Mouse (Mus musculus) neural tube, embryonic 12.5 days (tissue): Measurements from ENCODE around the gene Klf9. TPM values are rescaled to one million over a fixed set of nuclear protein-coding genes. Genes with fewer than 3 reads are reported as not detected.

Source experiments
- ATAC-seq: fragments of 200-750 bp; cut with Nextera tagmentation; 2 replicates; pipeline ENCODE4 v1.8.0; 2017; ENCODE audit warnings: low read depth, mild to moderate bottlenecking, moderate TSS enrichment, moderate library complexity; ENCODE audit not compliant: low FRiP score
- H3K27ac ChIP-seq: fragments of 300-500 bp; sonication (generic); 2 replicates; pipeline ENCODE4 v1.5.1; 2016
- H3K27me3 ChIP-seq: fragments of 300-500 bp; sonication (generic); replicated peaks from 2 replicates; pipeline ENCODE4 v1.6.1; 2016; ENCODE audit warnings: mild to moderate bottlenecking
- H3K36me3 ChIP-seq: fragments of 300-500 bp; sonication (generic); 2 replicates; pipeline ENCODE4 v1.6.1; 2016; ENCODE audit warnings: mild to moderate bottlenecking
- H3K4me1 ChIP-seq: fragments of 300-500 bp; sonication (generic); 2 replicates; pipeline ENCODE4 v1.6.1; 2016
- H3K4me2 ChIP-seq: fragments of 300-500 bp; sonication (generic); replicated peaks from 2 replicates; pipeline ENCODE4 v1.6.1; 2016; ENCODE audit warnings: mild to moderate bottlenecking
- H3K4me3 ChIP-seq: fragments of 300-500 bp; sonication (generic); 2 replicates; pipeline ENCODE4 v1.5.1; 2016
- H3K9ac ChIP-seq: fragments of 300-500 bp; sonication (generic); 2 replicates; pipeline ENCODE4 v1.6.1; 2016; ENCODE audit warnings: mild to moderate bottlenecking
- H3K9me3 ChIP-seq: fragments of 300-500 bp; sonication (generic); 2 replicates; pipeline ENCODE4 v1.6.1; 2016; ENCODE audit warnings: mild to moderate bottlenecking
- WGBS: fragments of 180-500 bp; shearing (Covaris S2); methylation state at CpG from one replicate; pipeline ENCODE4 v1.1.7; 2016; 5-methylcytosine and 5-hydroxymethylcytosine counted together
- polyA plus RNA-seq: library from polyadenylated mRNA; unstranded; fragments of >200 nt; fragmentation: Nextera tagmentation; extraction: Ambion mirVana; gene quantifications from 2 replicates; pipeline ENCODE4 v1.2.1, GENCODE M21; 2016

Gene Klf9
- 1.9 and 2.0 TPM in 2 replicates for polyA plus RNA-seq

DNA sequence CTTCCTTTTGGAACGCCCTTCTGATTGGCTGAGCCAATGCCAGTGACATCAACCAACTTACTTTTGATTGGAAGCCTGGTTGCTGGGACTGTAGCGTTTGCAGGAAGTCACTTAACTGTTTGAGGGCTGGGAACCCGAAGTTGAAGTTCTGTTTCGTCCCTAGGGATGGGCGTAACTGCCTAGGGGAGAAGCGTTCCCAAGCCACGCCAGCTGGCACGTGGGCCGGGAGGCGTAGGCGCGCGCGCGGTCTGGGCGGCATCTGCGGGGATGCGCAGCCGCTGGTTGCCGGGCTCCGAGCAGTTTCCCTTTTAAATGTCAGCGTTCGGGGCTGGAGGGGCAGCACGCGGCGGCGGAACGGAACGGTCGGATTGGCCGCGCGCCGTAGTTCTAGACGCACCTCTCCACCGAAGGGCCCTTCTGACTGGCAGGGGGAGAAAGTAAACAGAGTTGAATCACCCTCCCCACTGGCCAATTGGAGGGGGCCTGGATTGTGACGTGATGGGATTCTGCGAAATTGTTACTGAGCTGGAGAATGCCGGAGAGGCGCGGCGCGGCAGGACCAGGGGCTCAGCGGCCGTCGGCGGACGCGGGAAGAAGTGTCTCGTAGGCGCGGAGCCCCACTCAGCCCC lies at the start of gene Klf9:
Gene Klf9 (plus strand): TSS at position 538 of the 629 bp plus-strand sequence.
- H3K4me1 ChIP-seq: peaks cover 27% of the 10 kb centered on the region
- WGBS: under 1% methylated on average over 52 of the region's 52 CpGs
- peaks cover 56% of the 10 kb centered on the region for H3K27me3 ChIP-seq
- no peaks in the 10 kb centered on the region for H3K9me3 ChIP-seq
- peak; percentile 91 for ATAC-seq
- H3K27ac ChIP-seq: no peak within 1 kb of the TSS
- peak within 1 kb of the TSS; percentile 53 for H3K4me3 ChIP-seq
- H3K9ac ChIP-seq: peak within 1 kb of the TSS; percentile 51
- peak within 1 kb of the TSS; percentile 98 for H3K4me2 ChIP-seq
- H3K36me3 ChIP-seq: no peaks in the 10 kb centered on the region

GRCm38 (mm10) chr19:23091586-23091985 lies 49.4 kb upstream of the Klf9 start:
- Histone ChIP-seq H3K9me3 (no peaks in the 10 kb centered on the region), H3K4me1 (no peaks in the 10 kb centered on the region), H3K36me3 (no peaks in the 10 kb centered on the region), H3K27ac (no peak overlapping the region), H3K4me2 (no peak overlapping the region), H3K4me3 (no peak overlapping the region), H3K9ac (no peak overlapping the region), H3K27me3 (no peaks in the 10 kb centered on the region)
- ATAC-seq: no peak
- WGBS: 91% methylated on average over 4 of the region's 4 CpGs

DNA sequence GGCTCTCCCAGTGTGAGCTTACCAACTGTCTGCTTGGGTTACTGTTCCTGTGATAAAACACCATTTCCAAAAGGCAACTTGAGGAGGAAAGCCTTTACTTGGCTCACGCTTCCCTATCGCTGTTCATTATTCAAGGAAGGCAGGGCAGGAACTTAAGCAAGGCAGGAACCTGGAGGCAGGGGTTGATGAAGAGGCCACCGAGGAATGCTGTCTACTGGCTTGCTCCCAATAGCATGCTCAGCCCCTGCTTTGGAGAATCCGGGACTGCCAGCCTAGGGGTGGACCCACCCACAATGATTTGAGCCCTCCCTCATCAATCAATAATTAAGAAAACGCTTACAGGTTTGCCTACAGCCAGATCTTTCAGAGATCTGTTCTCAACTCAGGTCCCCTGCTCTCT lies 47.5 kb upstream of the Klf9 start:
- Histone ChIP-seq H3K27ac (no peak overlapping the region), H3K9me3 (no peaks in the 10 kb centered on the region), H3K36me3 (no peaks in the 10 kb centered on the region), H3K9ac (no peak overlapping the region), H3K27me3 (no peaks in the 10 kb centered on the region), H3K4me3 (no peak overlapping the region), H3K4me2 (no peak overlapping the region), H3K4me1 (no peaks in the 10 kb centered on the region)
- ATAC-seq: no peak
- 85% methylated on average over 5 of the region's 5 CpGs for WGBS

DNA sequence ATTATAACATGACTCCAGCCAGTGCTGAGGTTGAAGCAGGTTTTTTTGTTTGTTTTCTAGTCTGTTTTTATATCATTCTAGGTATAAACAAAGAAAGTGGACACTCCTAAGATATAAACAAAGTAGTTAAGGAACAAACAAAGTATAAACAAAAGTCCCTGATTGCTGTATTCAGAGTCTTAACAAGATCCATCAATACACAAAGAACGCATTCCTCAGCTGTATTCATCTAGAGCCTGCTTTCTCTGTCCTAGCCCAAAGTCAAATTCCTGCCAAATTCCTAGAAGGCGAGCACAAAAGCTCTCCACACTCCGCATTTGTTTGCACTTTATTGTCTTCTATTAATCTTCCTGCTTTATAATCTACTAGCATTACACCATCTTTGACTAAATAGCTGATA lies 46.1 kb upstream of the Klf9 start:
- Histone ChIP-seq H3K9me3 (no peaks in the 10 kb centered on the region), H3K27ac (no peak overlapping the region), H3K27me3 (no peaks in the 10 kb centered on the region), H3K4me3 (no peak overlapping the region), H3K4me2 (no peak overlapping the region), H3K9ac (no peak overlapping the region), H3K36me3 (no peaks in the 10 kb centered on the region), H3K4me1 (no peaks in the 10 kb centered on the region)
- ATAC-seq: no peak
- WGBS: 64% methylated on average over 3 of the region's 3 CpGs

- no peaks in the 10 kb centered on the region for H3K4me1 ChIP-seq
- no peak overlapping the region for H3K9ac ChIP-seq
- H3K4me3 ChIP-seq: no peak overlapping the region
- ATAC-seq: no peak
- H3K27ac ChIP-seq: no peak overlapping the region
- no peaks in the 10 kb centered on the region for H3K36me3 ChIP-seq
- H3K27me3 ChIP-seq: no peaks in the 10 kb centered on the region
- WGBS: 86% methylated on average over 5 of the region's 5 CpGs
- no peaks in the 10 kb centered on the region for H3K9me3 ChIP-seq
- no peak overlapping the region for H3K4me2 ChIP-seq
Measured at GRCm38 (mm10) chr19:23106859-23107258, 34.2 kb upstream of the Klf9 start.

- ATAC-seq: no peak
- Histone ChIP-seq H3K4me1 (no peaks in the 10 kb centered on the region), H3K9me3 (no peaks in the 10 kb centered on the region), H3K9ac (no peak overlapping the region), H3K27me3 (no peaks in the 10 kb centered on the region), H3K27ac (no peak overlapping the region), H3K4me3 (no peak overlapping the region), H3K4me2 (no peak overlapping the region), H3K36me3 (no peaks in the 10 kb centered on the region)
- WGBS: 59% methylated on average over 2 of the region's 2 CpGs
Measured at GRCm38 (mm10) chr19:23107335-23107734, 33.7 kb upstream of the Klf9 start.

DNA sequence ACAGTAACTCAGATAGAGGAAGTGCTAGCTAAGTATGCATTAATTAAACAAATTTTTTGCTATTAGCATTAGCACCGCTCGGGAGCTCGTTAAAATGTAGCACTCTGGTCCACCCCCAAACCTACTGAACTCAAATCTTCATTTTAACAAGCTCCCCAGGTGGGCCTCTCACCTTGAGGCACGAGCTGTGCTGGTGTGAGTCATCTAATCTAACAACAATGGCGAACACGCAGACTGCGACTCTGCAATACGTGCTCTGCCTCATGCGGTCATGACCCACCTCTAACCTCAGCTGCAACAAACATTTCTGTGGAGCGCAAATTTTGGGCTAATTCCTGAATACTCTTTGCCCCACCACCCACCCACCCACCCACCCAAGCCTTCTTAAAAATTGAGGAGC lies 19.2 kb upstream of the Klf9 start:
- H3K4me1 ChIP-seq: no peaks in the 10 kb centered on the region
- H3K4me3 ChIP-seq: no peak overlapping the region
- H3K27ac ChIP-seq: no peak overlapping the region
- H3K9me3 ChIP-seq: no peaks in the 10 kb centered on the region
- 45% methylated on average over 10 of the region's 10 CpGs for WGBS
- no peak for ATAC-seq
- H3K27me3 ChIP-seq: no peaks in the 10 kb centered on the region
- H3K36me3 ChIP-seq: no peaks in the 10 kb centered on the region
- H3K4me2 ChIP-seq: no peak overlapping the region
- H3K9ac ChIP-seq: no peak overlapping the region

DNA sequence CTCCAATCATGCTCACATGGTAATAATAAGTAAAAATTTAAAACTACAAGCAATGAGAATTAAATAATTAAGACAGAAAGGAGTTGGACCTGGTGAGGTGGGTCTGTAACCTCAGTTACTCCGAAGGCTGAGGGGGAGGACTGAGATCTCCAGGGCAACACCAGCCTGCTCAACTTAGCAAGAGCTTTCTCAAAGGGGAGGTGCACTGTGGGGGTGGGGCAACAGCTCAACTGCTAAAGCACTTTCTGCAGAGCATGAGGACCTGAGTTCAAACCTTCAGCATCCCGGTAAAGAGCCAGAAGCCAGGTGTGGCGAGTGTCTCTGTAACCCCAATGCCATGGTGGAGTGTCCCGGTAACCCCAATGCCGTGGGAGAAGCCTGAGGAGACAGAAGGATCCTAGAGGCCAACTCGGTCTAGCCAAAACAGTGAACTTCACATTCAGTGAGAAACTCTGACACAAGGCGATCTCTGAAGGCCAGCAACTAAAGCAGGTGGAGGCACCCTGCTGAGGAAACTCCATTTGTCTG lies 16.9 kb upstream of the Klf9 start:
- H3K27me3 ChIP-seq: no peaks in the 10 kb centered on the region
- no peaks in the 10 kb centered on the region for H3K36me3 ChIP-seq
- no peak for ATAC-seq
- H3K4me3 ChIP-seq: no peak overlapping the region
- H3K4me1 ChIP-seq: no peaks in the 10 kb centered on the region
- no peaks in the 10 kb centered on the region for H3K9me3 ChIP-seq
- WGBS: 85% methylated on average over 7 of the region's 7 CpGs
- H3K4me2 ChIP-seq: no peak overlapping the region
- H3K9ac ChIP-seq: no peak overlapping the region
- H3K27ac ChIP-seq: no peak overlapping the region

DNA sequence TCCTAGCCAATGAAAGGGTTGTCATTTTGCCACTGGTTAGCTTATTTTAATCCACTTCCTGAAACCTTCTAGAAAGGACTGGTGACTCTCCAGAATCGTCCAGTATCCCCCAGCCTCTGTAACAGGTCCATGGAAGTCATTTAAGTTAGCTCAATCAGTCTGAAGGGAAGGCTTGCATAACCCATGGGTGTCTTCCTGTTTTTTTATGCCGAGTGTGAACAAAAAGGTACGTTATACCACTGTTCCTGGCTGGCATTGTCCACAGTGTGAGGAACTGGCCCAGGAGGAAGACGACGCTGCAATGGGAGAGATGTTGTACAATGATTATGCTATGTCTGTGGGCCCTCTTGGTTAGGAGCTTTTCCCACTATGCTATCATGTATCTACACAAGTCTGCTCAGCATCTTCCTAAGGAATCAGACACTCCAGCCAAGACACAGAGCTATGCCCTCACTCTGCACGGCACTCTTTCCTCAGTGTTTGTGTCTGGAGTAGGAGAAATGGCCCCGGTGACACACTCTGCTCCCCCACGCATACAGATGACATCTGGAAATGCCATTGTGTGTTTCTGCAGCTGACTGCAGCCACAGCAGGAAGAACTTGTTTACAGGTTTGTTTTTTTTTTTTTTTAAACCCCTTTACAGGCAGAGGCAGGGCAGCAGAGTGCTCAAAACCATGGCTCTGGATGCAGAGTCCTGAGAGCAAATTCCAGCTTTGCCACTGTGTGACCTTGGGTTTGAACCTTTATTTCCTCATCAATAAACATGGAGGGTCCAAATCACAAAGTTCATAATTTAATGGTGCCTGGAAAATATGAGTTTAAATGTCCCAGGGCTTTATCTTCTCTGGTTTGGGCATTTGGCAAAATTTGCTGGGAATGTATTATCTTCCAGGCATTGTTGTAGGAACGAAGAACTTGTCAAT lies 15.5 kb upstream of the Klf9 start:
- no peaks in the 10 kb centered on the region for H3K4me1 ChIP-seq
- H3K27me3 ChIP-seq: no peaks in the 10 kb centered on the region
- no peak overlapping the region for H3K4me3 ChIP-seq
- no peak overlapping the region for H3K9ac ChIP-seq
- H3K9me3 ChIP-seq: no peaks in the 10 kb centered on the region
- H3K4me2 ChIP-seq: no peak overlapping the region
- ATAC-seq: no peak
- WGBS: 74% methylated on average over 9 of the region's 9 CpGs
- no peak overlapping the region for H3K27ac ChIP-seq
- no peaks in the 10 kb centered on the region for H3K36me3 ChIP-seq

DNA sequence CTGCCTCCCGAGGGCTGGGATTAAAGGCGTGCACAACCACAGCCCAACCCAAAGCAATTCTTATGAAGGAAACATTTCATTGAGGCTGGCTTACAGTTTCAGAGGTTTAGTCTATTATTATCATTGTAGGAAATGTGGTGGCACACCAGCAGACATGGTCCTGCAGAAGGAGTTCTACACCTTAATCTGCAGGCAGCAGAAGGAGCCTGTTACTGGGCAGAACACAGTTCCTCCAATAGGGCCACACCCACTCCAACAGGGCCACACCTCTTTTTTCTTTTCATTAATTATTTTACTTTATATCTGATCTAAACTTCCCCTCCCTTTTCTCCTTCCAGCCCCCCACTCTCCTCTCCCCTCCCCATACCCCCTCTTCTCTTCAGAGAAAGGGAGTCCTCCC lies 11.1 kb upstream of the Klf9 start:
- H3K9me3 ChIP-seq: no peaks in the 10 kb centered on the region
- WGBS: 91% methylated on average over 2 of the region's 2 CpGs
- H3K4me3 ChIP-seq: no peak overlapping the region
- H3K4me2 ChIP-seq: no peak overlapping the region
- peaks cover 21% of the 10 kb centered on the region for H3K27me3 ChIP-seq
- no peak for ATAC-seq
- peaks cover 13% of the 10 kb centered on the region for H3K4me1 ChIP-seq
- no peak overlapping the region for H3K27ac ChIP-seq
- H3K36me3 ChIP-seq: no peaks in the 10 kb centered on the region
- H3K9ac ChIP-seq: no peak overlapping the region

DNA sequence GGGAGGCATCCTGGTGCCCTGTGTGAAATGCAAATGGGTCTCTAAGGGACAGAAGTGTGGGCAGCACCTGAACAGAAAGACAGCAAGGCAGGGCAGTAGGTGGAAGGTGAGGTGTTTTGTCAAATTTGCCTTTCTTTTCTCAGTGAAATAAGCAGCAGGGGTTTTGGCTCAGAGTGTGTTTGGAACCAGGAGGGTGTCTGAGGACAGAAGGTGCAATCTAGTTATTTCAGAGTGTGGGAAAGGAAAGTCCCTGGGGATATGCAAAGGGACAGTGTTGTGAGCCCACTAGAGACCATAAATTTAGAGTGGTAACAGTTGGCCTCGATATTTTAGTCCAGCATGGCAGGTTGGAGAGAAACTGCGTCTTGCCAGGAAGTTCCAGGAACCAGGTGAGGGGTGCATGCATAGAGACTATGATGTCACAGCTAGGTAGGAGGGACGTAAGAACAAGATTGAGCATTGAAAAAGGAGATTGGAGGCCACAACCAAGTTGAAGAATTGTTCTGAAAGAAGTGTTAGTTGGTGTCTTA lies 8.9 kb upstream of the Klf9 start:
- Histone ChIP-seq H3K4me1 (peaks cover 32% of the 10 kb centered on the region), H3K4me3 (no peak overlapping the region), H3K36me3 (no peaks in the 10 kb centered on the region), H3K9ac (no peak overlapping the region), H3K27ac (no peak overlapping the region), H3K27me3 (peaks cover 41% of the 10 kb centered on the region), H3K9me3 (no peaks in the 10 kb centered on the region), H3K4me2 (no peak overlapping the region)
- no peak for ATAC-seq
- 54% methylated on average over 3 of the region's 3 CpGs for WGBS

GRCm38 (mm10) chr19:23132720-23133426 lies 8.2 kb upstream of the Klf9 start:
- ATAC-seq: no peak
- Histone ChIP-seq H3K36me3 (no peaks in the 10 kb centered on the region), H3K9ac (no peak overlapping the region), H3K4me1 (peaks cover 32% of the 10 kb centered on the region), H3K4me2 (no peak overlapping the region), H3K27me3 (peaks cover 46% of the 10 kb centered on the region), H3K27ac (no peak overlapping the region), H3K9me3 (no peaks in the 10 kb centered on the region), H3K4me3 (no peak overlapping the region)
- 17% methylated on average over 7 of the region's 7 CpGs for WGBS
